Mouse (Mus musculus): Measurements from ENCODE around the gene Zdhhc16. TPM values are rescaled to one million over a fixed set of nuclear protein-coding genes. Genes with fewer than 3 reads are reported as not detected.

Gene Zdhhc16
- polyA plus RNA-seq, 1 experiment from 2014 or later, result 64.0 TPM

DNA sequence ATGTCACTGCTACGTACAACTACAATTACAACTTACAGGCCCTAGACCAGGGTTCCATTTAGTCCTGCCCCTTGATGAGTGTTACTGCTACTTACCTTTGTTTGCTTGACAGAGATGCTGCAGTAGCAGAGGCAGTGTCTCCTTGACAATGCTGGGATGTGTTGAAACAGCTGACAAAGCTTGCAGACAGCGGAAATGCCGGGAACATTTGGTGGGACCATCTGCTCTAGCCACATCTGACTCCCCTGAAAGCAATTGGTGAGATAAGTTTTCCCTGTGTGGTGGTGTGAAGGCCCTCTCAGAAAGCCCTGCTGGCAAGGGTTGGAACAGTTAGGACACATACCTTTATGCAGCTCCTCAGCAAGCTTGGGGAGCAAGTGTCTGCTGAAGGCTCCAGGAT is 20.3 kb downstream of the Zdhhc16 start:
- Histone ChIP-seq H3K27me3 (ENCODE audit: control insufficient read depth, insufficient read depth, low read length) (no peaks in the 10 kb centered on the region), H3K27ac (replicated peaks; ENCODE audit: low read depth, low read length) (no peak overlapping the region), H3K36me3 (replicated peaks; ENCODE audit: control insufficient read depth, insufficient read depth, low read depth, low read length) (peaks cover 16% of the 10 kb centered on the region), H3K4me2 (ENCODE audit: low read depth, low read length) (no peak overlapping the region), H3K9ac (replicated peaks; ENCODE audit: low read length) (no peak overlapping the region), H3K4me3 (ENCODE audit: low read depth, low read length) (no peak overlapping the region), H3K9me3 (replicated peaks; ENCODE audit: control insufficient read depth, low read length) (no peaks in the 10 kb centered on the region), H3K4me1 (ENCODE audit: control insufficient read depth, insufficient read depth, low read length) (no peaks in the 10 kb centered on the region)
- WGBS, result 93% methylated on average over 3 of the region's 3 CpGs
- ATAC-seq (replicated peaks; ENCODE audit: insufficient number of reproducible peaks, low FRiP score, low TSS enrichment, low read depth), result no peak
- DNase-seq (ENCODE audit: low spot score), result no peak

DNA sequence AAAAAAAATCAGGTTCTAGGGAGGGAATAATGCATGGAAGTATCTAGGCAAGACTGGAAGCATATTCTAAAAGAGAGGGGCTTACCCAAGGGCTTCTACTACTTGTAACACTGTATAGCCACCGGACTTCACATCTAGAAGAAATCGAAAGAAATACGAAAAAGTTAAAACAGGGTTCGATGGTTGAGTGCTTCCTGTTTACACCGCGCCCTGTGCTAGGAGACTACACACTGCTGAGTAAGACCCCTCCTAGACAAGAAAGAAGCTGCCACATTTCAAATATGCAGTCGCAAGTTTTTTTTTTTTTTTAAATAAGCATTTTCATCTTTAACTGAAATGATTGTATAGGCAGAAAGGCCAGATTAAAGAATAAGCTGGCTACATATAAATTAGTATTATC is 36.3 kb downstream of the Zdhhc16 start:
- H3K9ac ChIP-seq (replicated peaks; ENCODE audit: low read length), result no peak overlapping the region
- no peak for ATAC-seq (replicated peaks; ENCODE audit: insufficient number of reproducible peaks, low FRiP score, low TSS enrichment, low read depth)
- 94% methylated on average over 7 of the region's 7 CpGs for WGBS
- no peaks in the 10 kb centered on the region for H3K4me1 ChIP-seq (ENCODE audit: control insufficient read depth, insufficient read depth, low read length)
- H3K36me3 ChIP-seq (replicated peaks; ENCODE audit: control insufficient read depth, insufficient read depth, low read depth, low read length), result peaks cover 3% of the 10 kb centered on the region; the same call in 1 of the 2 replicates
- H3K4me3 ChIP-seq (ENCODE audit: low read depth, low read length), result no peak overlapping the region
- no peak for DNase-seq (ENCODE audit: low spot score)
- no peaks in the 10 kb centered on the region for H3K9me3 ChIP-seq (replicated peaks; ENCODE audit: control insufficient read depth, low read length)
- H3K27ac ChIP-seq (replicated peaks; ENCODE audit: low read depth, low read length), result no peak overlapping the region
- H3K4me2 ChIP-seq (ENCODE audit: low read depth, low read length), result no peak overlapping the region
- no peaks in the 10 kb centered on the region for H3K27me3 ChIP-seq (ENCODE audit: control insufficient read depth, insufficient read depth, low read length)

DNA sequence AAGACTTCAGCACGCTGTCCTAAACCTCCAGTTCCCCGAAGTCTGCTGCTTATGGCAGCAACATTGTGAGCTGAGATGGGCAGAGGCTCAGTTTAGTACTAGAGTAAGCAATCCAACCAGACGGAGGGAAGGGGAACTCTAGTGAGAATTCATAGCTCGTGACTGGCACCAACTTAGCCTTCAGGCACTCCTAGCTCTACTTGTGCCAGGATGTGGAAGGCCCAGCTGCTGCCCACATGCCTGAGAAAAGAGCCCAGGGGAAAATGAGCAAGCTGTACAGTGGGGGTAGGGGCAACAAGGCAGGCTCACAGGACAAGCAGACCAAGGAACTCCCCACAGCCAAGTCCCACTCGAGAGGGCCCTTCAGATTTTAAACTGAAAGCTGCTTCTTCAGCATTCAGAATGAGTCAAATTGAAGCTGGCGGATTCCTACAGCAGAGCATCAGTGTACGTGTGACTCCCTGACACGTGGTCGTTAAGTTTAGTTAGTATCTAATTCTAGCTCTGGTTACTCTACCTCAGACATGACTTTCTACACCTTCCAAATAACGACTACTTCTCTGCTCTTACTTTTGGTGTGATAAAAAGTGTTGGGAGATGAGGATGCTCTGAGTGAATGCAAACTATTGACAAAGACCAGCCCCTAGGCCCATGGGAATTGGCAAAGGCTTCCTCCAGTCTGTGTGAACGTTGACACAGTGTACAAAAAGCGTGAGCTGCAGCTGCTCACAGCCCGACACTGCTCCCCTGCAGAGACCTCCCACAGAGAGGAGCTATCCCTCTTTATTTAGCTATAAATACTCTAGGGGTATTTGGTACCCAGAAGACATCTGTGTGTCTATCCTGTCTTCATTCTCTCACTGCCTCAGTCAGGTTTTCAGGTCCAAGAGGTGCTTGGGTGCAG is 40.9 kb downstream of the Zdhhc16 start:
- Histone ChIP-seq H3K4me3 (ENCODE audit: low read depth, low read length) (no peak overlapping the region), H3K9ac (replicated peaks; ENCODE audit: low read length) (no peak overlapping the region), H3K27ac (replicated peaks; ENCODE audit: low read depth, low read length) (no peak overlapping the region), H3K9me3 (replicated peaks; ENCODE audit: control insufficient read depth, low read length) (no peaks in the 10 kb centered on the region), H3K4me1 (ENCODE audit: control insufficient read depth, insufficient read depth, low read length) (no peaks in the 10 kb centered on the region; the same call in 1 of the 2 replicates), H3K36me3 (replicated peaks; ENCODE audit: control insufficient read depth, insufficient read depth, low read depth, low read length) (no peaks in the 10 kb centered on the region), H3K27me3 (ENCODE audit: control insufficient read depth, insufficient read depth, low read length) (no peaks in the 10 kb centered on the region), H3K4me2 (ENCODE audit: low read depth, low read length) (no peak overlapping the region)
- WGBS, result 63% methylated on average over 13 of the region's 13 CpGs
- ATAC-seq (replicated peaks; ENCODE audit: insufficient number of reproducible peaks, low FRiP score, low TSS enrichment, low read depth), result no peak
- DNase-seq (ENCODE audit: low spot score), result no peak

DNA sequence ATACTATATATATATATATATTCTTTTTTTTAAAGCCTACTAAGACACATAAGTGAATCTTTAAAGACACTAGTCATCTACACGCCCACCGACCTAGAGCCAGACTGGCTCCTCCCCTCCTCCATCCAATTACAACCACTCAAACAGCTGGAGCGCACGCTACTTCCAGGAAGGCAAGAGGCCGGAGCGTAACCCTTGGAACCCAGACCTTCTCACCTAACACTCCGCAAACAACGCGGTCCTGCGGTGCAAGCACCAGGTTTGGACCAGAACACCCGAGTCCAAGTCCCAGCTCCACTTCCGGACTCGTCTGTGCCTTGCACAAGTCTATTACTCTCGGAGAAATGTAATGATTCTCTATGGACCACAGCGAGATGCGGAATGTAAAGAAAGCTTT is 47.1 kb downstream of the Zdhhc16 start:
- H3K27ac ChIP-seq (replicated peaks; ENCODE audit: low read depth, low read length), result peak overlapping the region; percentile 77
- WGBS, result 0% methylated on average over 16 of the region's 16 CpGs
- H3K4me3 ChIP-seq (ENCODE audit: low read depth, low read length), result peak overlapping the region; percentile 84
- H3K36me3 ChIP-seq (replicated peaks; ENCODE audit: control insufficient read depth, insufficient read depth, low read depth, low read length), result no peaks in the 10 kb centered on the region
- peak overlapping the region; percentile 71 for H3K9ac ChIP-seq (replicated peaks; ENCODE audit: low read length)
- H3K4me1 ChIP-seq (ENCODE audit: control insufficient read depth, insufficient read depth, low read length), result peaks cover 2% of the 10 kb centered on the region; the same call in 1 of the 2 replicates
- no peaks in the 10 kb centered on the region; the same call in 1 of the 2 replicates for H3K27me3 ChIP-seq (ENCODE audit: control insufficient read depth, insufficient read depth, low read length)
- H3K9me3 ChIP-seq (replicated peaks; ENCODE audit: control insufficient read depth, low read length), result no peaks in the 10 kb centered on the region
- ATAC-seq (replicated peaks; ENCODE audit: insufficient number of reproducible peaks, low FRiP score, low TSS enrichment, low read depth), result peak; percentile 4; the same call in 1 of the 2 replicates
- peak overlapping the region; percentile 99 for H3K4me2 ChIP-seq (ENCODE audit: low read depth, low read length)
- peak; percentile 68 for DNase-seq (ENCODE audit: low spot score)

DNA sequence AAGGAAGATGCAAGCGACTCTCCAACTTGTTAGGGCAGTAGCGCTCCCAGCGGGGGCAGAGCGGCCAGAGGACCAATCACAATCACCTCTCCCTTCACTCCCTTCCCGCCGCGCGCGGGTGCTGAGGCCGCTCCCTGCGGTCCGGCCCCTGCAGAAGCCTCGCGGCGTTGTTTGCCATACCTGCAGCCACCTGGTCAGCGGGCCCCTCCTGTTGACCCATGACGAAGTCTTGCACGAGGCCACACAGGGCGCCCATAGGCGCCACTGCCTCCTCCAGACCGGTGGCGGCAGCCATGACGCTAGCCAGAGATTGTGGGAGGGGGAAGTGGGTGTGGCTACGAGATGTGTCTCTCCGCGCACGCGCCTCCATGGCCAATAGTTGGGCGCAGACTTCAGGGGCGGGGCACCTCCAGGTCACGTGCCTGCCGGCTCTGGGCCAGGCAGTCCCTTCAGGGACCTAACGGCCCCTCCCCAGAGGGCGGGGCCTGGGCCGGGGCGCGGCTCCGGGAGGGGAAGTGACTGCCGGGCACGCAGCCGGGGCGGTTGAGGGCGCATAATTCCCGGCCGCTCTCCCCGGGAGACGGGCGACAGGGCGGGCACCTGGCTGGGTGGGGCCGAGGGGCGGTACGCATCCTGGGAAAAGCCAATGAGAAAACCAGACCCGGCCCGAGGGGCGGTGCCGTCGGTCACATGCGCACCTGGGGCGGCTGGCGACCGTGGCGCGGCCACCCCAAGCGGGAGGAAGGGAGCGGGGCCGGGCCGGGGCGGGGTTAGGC is 47.7 kb downstream of the Zdhhc16 start, which contains the start of gene Mms19:
Mms19 (minus strand) TSS at position 339 of the 776 bp plus-strand sequence.
- Histone ChIP-seq H3K27me3 (ENCODE audit: control insufficient read depth, insufficient read depth, low read length) (no peaks in the 10 kb centered on the region; the same call in 1 of the 2 replicates), H3K4me1 (ENCODE audit: control insufficient read depth, insufficient read depth, low read length) (peaks cover 2% of the 10 kb centered on the region; the same call in 1 of the 2 replicates), H3K4me2 (ENCODE audit: low read depth, low read length) (peak within 1 kb of the TSS; percentile 99), H3K27ac (replicated peaks; ENCODE audit: low read depth, low read length) (peak within 1 kb of the TSS; percentile 77), H3K9me3 (replicated peaks; ENCODE audit: control insufficient read depth, low read length) (no peaks in the 10 kb centered on the region), H3K4me3 (ENCODE audit: low read depth, low read length) (peak within 1 kb of the TSS; percentile 84), H3K36me3 (replicated peaks; ENCODE audit: control insufficient read depth, insufficient read depth, low read depth, low read length) (no peaks in the 10 kb centered on the region), H3K9ac (replicated peaks; ENCODE audit: low read length) (peak within 1 kb of the TSS; percentile 77)
- ATAC-seq (replicated peaks; ENCODE audit: insufficient number of reproducible peaks, low FRiP score, low TSS enrichment, low read depth), result peak; percentile 95
- WGBS, result under 1% methylated on average over 51 of the region's 68 CpGs
- DNase-seq (ENCODE audit: low spot score), result peak; percentile 100

DNA sequence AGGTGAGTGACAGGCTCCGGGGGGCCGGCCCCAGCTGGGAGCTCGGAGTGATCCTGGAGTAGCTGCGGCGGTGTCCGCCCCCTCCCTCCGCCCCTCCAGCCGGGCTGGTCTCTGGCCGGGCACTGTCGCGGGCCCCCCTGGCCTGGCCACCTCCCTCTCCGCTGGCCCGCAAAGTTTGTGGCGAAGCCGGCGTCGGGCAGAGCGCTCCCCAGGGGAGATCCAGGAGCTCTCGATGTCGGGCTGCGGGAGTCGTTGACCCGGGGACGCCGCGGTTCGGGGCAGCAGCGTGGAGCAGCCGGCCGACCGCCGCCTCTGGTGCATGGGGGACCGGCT is 48.3 kb downstream of the Zdhhc16 start, which contains the start of gene Ubtd1:
Ubtd1 (plus strand) TSS at position 169 of the 333 bp plus-strand sequence.
- Histone ChIP-seq H3K4me1 (ENCODE audit: control insufficient read depth, insufficient read depth, low read length) (peaks cover 2% of the 10 kb centered on the region; the same call in 1 of the 2 replicates), H3K9ac (replicated peaks; ENCODE audit: low read length) (peak within 1 kb of the TSS; percentile 77), H3K4me3 (ENCODE audit: low read depth, low read length) (peak within 1 kb of the TSS; percentile 84), H3K27ac (replicated peaks; ENCODE audit: low read depth, low read length) (peak within 1 kb of the TSS; percentile 77), H3K36me3 (replicated peaks; ENCODE audit: control insufficient read depth, insufficient read depth, low read depth, low read length) (no peaks in the 10 kb centered on the region), H3K9me3 (replicated peaks; ENCODE audit: control insufficient read depth, low read length) (no peaks in the 10 kb centered on the region), H3K4me2 (ENCODE audit: low read depth, low read length) (peak within 1 kb of the TSS; percentile 99), H3K27me3 (ENCODE audit: control insufficient read depth, insufficient read depth, low read length) (no peaks in the 10 kb centered on the region; the same call in 1 of the 2 replicates)
- ATAC-seq (replicated peaks; ENCODE audit: insufficient number of reproducible peaks, low FRiP score, low TSS enrichment, low read depth) (no peak), DNase-seq (ENCODE audit: low spot score) (no peak)
- 0% methylated on average over 26 of the region's 33 CpGs for WGBS

DNA sequence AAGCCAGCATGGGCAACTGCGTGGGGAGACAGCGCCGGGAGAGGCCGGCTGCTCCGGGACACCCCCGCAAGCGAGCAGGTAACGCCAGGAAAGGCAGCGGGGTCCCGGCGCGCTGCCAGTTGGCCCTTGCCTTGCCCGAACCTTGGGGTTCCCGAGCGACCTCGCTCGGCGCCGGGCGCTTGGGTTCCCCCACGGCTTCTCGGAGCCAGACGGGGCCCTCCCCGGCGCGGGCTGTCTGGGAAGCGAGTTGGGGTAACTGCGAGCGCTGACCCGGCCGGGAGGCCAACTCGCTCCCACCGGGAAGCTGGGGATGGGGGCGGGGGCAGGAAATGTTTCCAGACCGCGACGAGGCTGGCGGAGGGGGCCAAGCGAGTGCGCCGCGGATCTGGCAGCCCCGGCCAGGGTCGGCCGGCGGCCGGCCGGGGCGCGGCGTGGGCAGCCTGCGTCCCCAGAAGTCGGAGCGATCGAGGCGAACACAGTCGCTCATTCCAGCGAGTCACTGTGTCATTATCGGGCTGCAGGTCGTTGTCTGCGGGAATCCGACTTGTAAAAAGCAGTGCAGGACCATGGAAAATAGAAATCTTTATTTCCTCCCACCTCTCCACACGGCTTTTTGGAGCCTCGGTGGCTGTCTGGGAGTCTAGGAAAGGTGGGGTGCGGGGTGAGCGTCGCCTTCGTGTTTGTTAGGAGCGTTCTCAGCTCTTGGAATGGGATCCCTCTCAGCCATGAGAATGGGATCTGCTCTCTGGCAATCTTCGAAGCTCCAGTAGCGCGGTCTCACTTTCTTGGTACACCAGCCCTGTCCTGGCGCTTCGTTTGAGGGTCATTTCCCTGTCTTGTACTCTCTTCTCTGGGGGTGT is 48.9 kb downstream of the Zdhhc16 start:
- under 1% methylated on average over 74 of the region's 74 CpGs for WGBS
- Histone ChIP-seq H3K9me3 (replicated peaks; ENCODE audit: control insufficient read depth, low read length) (no peaks in the 10 kb centered on the region), H3K36me3 (replicated peaks; ENCODE audit: control insufficient read depth, insufficient read depth, low read depth, low read length) (no peaks in the 10 kb centered on the region), H3K4me2 (ENCODE audit: low read depth, low read length) (peak overlapping the region; percentile 99), H3K27me3 (ENCODE audit: control insufficient read depth, insufficient read depth, low read length) (no peaks in the 10 kb centered on the region; the same call in 1 of the 2 replicates), H3K9ac (replicated peaks; ENCODE audit: low read length) (peak overlapping the region; percentile 77), H3K4me1 (ENCODE audit: control insufficient read depth, insufficient read depth, low read length) (peaks cover 2% of the 10 kb centered on the region; the same call in 1 of the 2 replicates), H3K4me3 (ENCODE audit: low read depth, low read length) (peak overlapping the region; percentile 84), H3K27ac (replicated peaks; ENCODE audit: low read depth, low read length) (peak overlapping the region; percentile 76)
- peak; percentile 49 for DNase-seq (ENCODE audit: low spot score)
- ATAC-seq (replicated peaks; ENCODE audit: insufficient number of reproducible peaks, low FRiP score, low TSS enrichment, low read depth), result no peak
